ENCODE assay signal across 9 mouse cellular contexts in genomic region chr11:5140619-5141018, GRCm38 (mm10). TPM values are rescaled to one million over a fixed set of nuclear protein-coding genes. Genes with fewer than 3 reads are reported as not detected.
A peak's percentile ranks its signal among the peaks of the same experiment; 100 is the strongest.
DNase-seq lines count a peak whose midpoint lies in the region; ATAC-seq lines count a peak whose summit lies in the region.
"Had no signal": no experiment of that assay in that cellular context is flagged by ENCODE, and none has a peak within 500 bp of the region (broad histone marks: within the 10 kb centered on the region; RNA-seq: fewer than 3 reads in every experiment).

No protein-coding gene starts in this region.

- 0 out of 2 replicates have a peak overlapping the region, but pooled peaks have one; percentile 3 for H3K9ac ChIP-seq in forebrain, embryonic 16.5 days (replicated peaks; ENCODE audit: low read depth, low read length)
- no peak overlapping the region for H3K9ac ChIP-seq in forebrain, embryonic 12.5 days
- H3K9ac ChIP-seq: limb, embryonic 13.5 days had no signal

- no peak overlapping the region for H3K4me3 ChIP-seq in forebrain, embryonic 16.5 days (replicated peaks; ENCODE audit: low read length)
- no peak overlapping the region for H3K4me3 ChIP-seq in forebrain, embryonic 12.5 days (replicated peaks)
- H3K4me3 ChIP-seq: limb, embryonic 13.5 days had no signal

- intact Hi-C loops in heart, postnatal 10 days (cut with DNase I) = no loop called here
- intact Hi-C loops in left cerebral cortex, postnatal 4 days (cut with DNase I) = no loop called here

- H3K9me3 ChIP-seq in forebrain, embryonic 16.5 days (ENCODE audit: control insufficient read depth, low read length) = no peaks in the 10 kb centered on the region
- no peaks in the 10 kb centered on the region for H3K9me3 ChIP-seq in forebrain, embryonic 12.5 days
- H3K9me3 ChIP-seq: limb, embryonic 13.5 days had no signal

- peaks cover 8% of the 10 kb centered on the region for H3K4me1 ChIP-seq in forebrain, embryonic 16.5 days (replicated peaks; ENCODE audit: control insufficient read depth, insufficient read depth, low read length)
- peaks cover 9% of the 10 kb centered on the region for H3K4me1 ChIP-seq in forebrain, embryonic 12.5 days

- 45% methylated on average over 8 of the region's 8 CpGs for WGBS in forebrain, embryonic 16.5 days
- WGBS in forebrain, embryonic 12.5 days = 61% methylated on average over 8 of the region's 8 CpGs

- no peak for ATAC-seq in forebrain, embryonic 16.5 days
- no peak for ATAC-seq in forebrain, embryonic 12.5 days (ENCODE audit: low FRiP score)

- peak; percentile 85 for DNase-seq in MN1 (ENCODE audit: low spot score)
- peak; percentile 58 to 71 for DNase-seq in cerebellum, postnatal 36 days
- peak; percentile 88 for DNase-seq in heart, postnatal 10 days
- DNase-seq in left cerebral cortex, postnatal 4 days = peak; percentile 81
- peak; percentile 43 for DNase-seq in right cerebral cortex, postnatal 25 days
- no peak for DNase-seq in frontal cortex, postnatal 14 days (ENCODE audit: low spot score in 2 of 2)

- no peaks in the 10 kb centered on the region for H3K27me3 ChIP-seq in forebrain, embryonic 16.5 days (replicated peaks; ENCODE audit: control insufficient read depth, insufficient read depth, low read length)
- no peaks in the 10 kb centered on the region for H3K27me3 ChIP-seq in forebrain, embryonic 12.5 days
- H3K27me3 ChIP-seq: limb, embryonic 13.5 days had no signal

- H3K4me2 ChIP-seq in forebrain, embryonic 16.5 days (ENCODE audit: low read length) = no peak overlapping the region
- H3K4me2 ChIP-seq in forebrain, embryonic 12.5 days = no peak overlapping the region
- H3K4me2 ChIP-seq: limb, embryonic 13.5 days had no signal

- H3K27ac ChIP-seq in forebrain, embryonic 16.5 days (ENCODE audit: low read length) = no peak overlapping the region
- no peak overlapping the region for H3K27ac ChIP-seq in forebrain, embryonic 12.5 days
- H3K27ac ChIP-seq: limb, embryonic 13.5 days had no signal

- H3K36me3 ChIP-seq in forebrain, embryonic 16.5 days (ENCODE audit: control insufficient read depth, insufficient read depth) = no peaks in the 10 kb centered on the region
- H3K36me3 ChIP-seq in forebrain, embryonic 12.5 days (replicated peaks) = no peaks in the 10 kb centered on the region
- H3K36me3 ChIP-seq: limb, embryonic 13.5 days had no signal

RNA-seq across cellular contexts. Expression of gene Emid1, which starts 11.4 kb away (rescaled TPM):
- 22.4 and 27.3 TPM in 2 replicates for polyA plus RNA-seq in forebrain, embryonic 16.5 days (2015; fragmentation: Nextera tagmentation; extraction: Ambion mirVana)
- polyA plus RNA-seq in forebrain, embryonic 12.5 days (2016; fragmentation: Nextera tagmentation; extraction: Ambion mirVana) = 16.0 and 18.2 TPM in 2 replicates
- total RNA-seq in heart, postnatal 10 days (2021) = 1 to 10 TPM; 4.7 to 5.1 TPM
- 10 to 100 TPM; 38.7 to 43.8 TPM for total RNA-seq in left cerebral cortex, postnatal 4 days (2021)

RNA-seq across cellular contexts. Expression of gene Ewsr1, which starts 41.6 kb away (rescaled TPM):
- polyA plus RNA-seq in forebrain, embryonic 16.5 days (2015; fragmentation: Nextera tagmentation; extraction: Ambion mirVana) = 809 and 814 TPM in 2 replicates
- 915 and 936 TPM in 2 replicates for polyA plus RNA-seq in forebrain, embryonic 12.5 days (2016; fragmentation: Nextera tagmentation; extraction: Ambion mirVana)
- 100 to 1,000 TPM; 167 to 175 TPM for total RNA-seq in heart, postnatal 10 days (2021)
- 100 to 1,000 TPM; 380 to 389 TPM for total RNA-seq in left cerebral cortex, postnatal 4 days (2021)

RNA-seq across cellular contexts. Expression of gene Rhbdd3, which starts 41.9 kb away (rescaled TPM):
- 25.1 and 33.0 TPM in 2 replicates for polyA plus RNA-seq in forebrain, embryonic 16.5 days (2015; fragmentation: Nextera tagmentation; extraction: Ambion mirVana)
- 27.5 and 27.6 TPM in 2 replicates for polyA plus RNA-seq in forebrain, embryonic 12.5 days (2016; fragmentation: Nextera tagmentation; extraction: Ambion mirVana)
- 10 to 100 TPM; 19.7 to 19.9 TPM for total RNA-seq in heart, postnatal 10 days (2021)
- 10 to 100 TPM; 26.1 to 28.1 TPM for total RNA-seq in left cerebral cortex, postnatal 4 days (2021)

Comparison
In these comparisons a context has a peak if more than half of its experiments do, and no peak if none do; other contexts are left out.
1. DNase-seq: peak in MN1 (single experiment), cerebellum, postnatal 36 days (2 of 2), heart, postnatal 10 days (2 of 2), left cerebral cortex, postnatal 4 days (single experiment) and right cerebral cortex, postnatal 25 days (single experiment); none in frontal cortex, postnatal 14 days (0 of 2).
2. RNA of gene Emid1, which starts 11.4 kb away (total RNA-seq): 38.7 to 43.8 TPM in left cerebral cortex, postnatal 4 days; 4.7 to 5.1 TPM in heart, postnatal 10 days; every median in the first group is over 4 times any median in the second.